Mouse (Mus musculus) gastrocnemius, adult 8-10 months (tissue): ENCODE data around the gene Fkbp15. TPM values are rescaled to one million over a fixed set of nuclear protein-coding genes. Genes with fewer than 3 reads are reported as not detected.

Experiments used
- DNase-seq, 2 experiments: peaks; one replicate each; pipeline ENCODE4 v3.0.0; 2022; ENCODE audit warnings: low spot score in 2 of 2
- total RNA-seq, 4 experiments: library from RNA; stranded (reverse); gene quantifications; 2 replicates each; pipeline ENCODE4 v1.2.4; 2022

Gene Fkbp15
- total RNA-seq, 4 experiments from 2014 or later, result 10.0 to 12.0 (median 10.8) TPM

- no peak for DNase-seq
Observed at GRCm38 (mm10) chr4:62372818-62373520, 12.6 kb upstream of the Fkbp15 start.

- DNase-seq, result no peak
Observed at GRCm38 (mm10) chr4:62372410-62372809, 12.1 kb upstream of the Fkbp15 start.

- no peak for DNase-seq
Observed at GRCm38 (mm10) chr4:62369091-62369490, 8.7 kb upstream of the Fkbp15 start.

- no peak for DNase-seq
Observed at GRCm38 (mm10) chr4:62367586-62367985, 7.2 kb upstream of the Fkbp15 start.

- no peak for DNase-seq
Observed at GRCm38 (mm10) chr4:62366291-62366690, 5.9 kb upstream of the Fkbp15 start.

GRCm38 (mm10) chr4:62364299-62364698 is 4.0 kb upstream of the Fkbp15 start:
- DNase-seq, result no peak

- DNase-seq, result no peak
Observed at GRCm38 (mm10) chr4:62362437-62362836, 2.1 kb upstream of the Fkbp15 start.

- no peak for DNase-seq
Observed at GRCm38 (mm10) chr4:62361997-62362396, 1.6 kb upstream of the Fkbp15 start.

- no peak for DNase-seq
Observed at GRCm38 (mm10) chr4:62361571-62361970, 1.2 kb upstream of the Fkbp15 start.

GRCm38 (mm10) chr4:62360805-62361455 is 582 bp upstream of the Fkbp15 start:
- no peak for DNase-seq

GRCm38 (mm10) chr4:62359256-62359775 is 1.0 kb downstream of the Fkbp15 start:
- DNase-seq, result no peak

GRCm38 (mm10) chr4:62357631-62358148 is 2.7 kb downstream of the Fkbp15 start:
- DNase-seq, result no peak

- DNase-seq, result no peak
Observed at GRCm38 (mm10) chr4:62349371-62349770, 11.0 kb downstream of the Fkbp15 start.

- DNase-seq, result no peak
Observed at GRCm38 (mm10) chr4:62348329-62348705, 12.0 kb downstream of the Fkbp15 start.

- no peak for DNase-seq
Observed at GRCm38 (mm10) chr4:62347605-62348328, 12.6 kb downstream of the Fkbp15 start.

- no peak for DNase-seq
Observed at GRCm38 (mm10) chr4:62345827-62346226, 14.5 kb downstream of the Fkbp15 start.

GRCm38 (mm10) chr4:62344000-62344399 is 16.3 kb downstream of the Fkbp15 start:
- no peak for DNase-seq

GRCm38 (mm10) chr4:62338536-62338935 is 21.8 kb downstream of the Fkbp15 start:
- no peak for DNase-seq

- DNase-seq, result no peak
Observed at GRCm38 (mm10) chr4:62331977-62332376, 28.4 kb downstream of the Fkbp15 start.

GRCm38 (mm10) chr4:62328941-62329660 is 31.2 kb downstream of the Fkbp15 start:
- DNase-seq, result no peak

- no peak for DNase-seq
Observed at GRCm38 (mm10) chr4:62326111-62326510, 34.2 kb downstream of the Fkbp15 start.
